Mouse (Mus musculus) stomach, postnatal 0 days (tissue): ENCODE results near the gene Slc1a2. TPM values are rescaled to one million over a fixed set of nuclear protein-coding genes. Genes with fewer than 3 reads are reported as not detected.

ENCODE experiments used
- ATAC-seq: fragments of 200-750 bp; cut with Nextera tagmentation; 2 replicates; pipeline ENCODE4 v1.8.0; 2017; ENCODE audit not compliant: low FRiP score, low TSS enrichment
- DNase-seq: peaks from one replicate; pipeline ENCODE4 v3.0.0-alpha.2; 2016; ENCODE audit warnings: low spot score
- H3K27ac ChIP-seq: fragments of 300-500 bp; sonication (generic); replicated peaks from 2 replicates; pipeline ENCODE4 v1.5.1; 2014; ENCODE audit warnings: mild to moderate bottlenecking, control low read depth
- H3K27me3 ChIP-seq: fragments of 300-500 bp; sonication (generic); 2 replicates; pipeline ENCODE4 v1.6.1; 2014; ENCODE audit warnings: low read length; ENCODE audit not compliant: control insufficient read depth, insufficient read depth
- H3K36me3 ChIP-seq: fragments of 300-500 bp; sonication (generic); 2 replicates; pipeline ENCODE4 v1.6.1; 2014; ENCODE audit warnings: low read length, mixed read lengths; ENCODE audit not compliant: control insufficient read depth, insufficient read depth
- H3K4me1 ChIP-seq: fragments of 300-500 bp; sonication (generic); replicated peaks from 2 replicates; pipeline ENCODE4 v1.6.1; 2014; ENCODE audit warnings: antibody characterized with exemption; ENCODE audit not compliant: control insufficient read depth, insufficient read depth
- H3K4me2 ChIP-seq: fragments of 300-500 bp; sonication (generic); replicated peaks from 2 replicates; pipeline ENCODE4 v1.6.1; 2014; ENCODE audit warnings: low read depth, mild to moderate bottlenecking, control low read depth, moderate library complexity
- H3K4me3 ChIP-seq: fragments of 300-500 bp; sonication (generic); 2 replicates; pipeline ENCODE4 v1.5.1; 2014; ENCODE audit warnings: low read depth, low read length, control low read depth
- H3K9ac ChIP-seq: fragments of 300-500 bp; sonication (generic); 2 replicates; pipeline ENCODE4 v1.6.1; 2014; ENCODE audit warnings: mild to moderate bottlenecking, low read length, control low read depth, mixed read lengths
- H3K9me3 ChIP-seq: fragments of 300-500 bp; sonication (generic); 2 replicates; pipeline ENCODE4 v1.6.1; 2016; ENCODE audit warnings: low read length; ENCODE audit not compliant: control insufficient read depth
- CTCF ChIP-seq: IDR thresholded peaks from 2 replicates; pipeline ENCODE4 v1.5.1; 2016; ENCODE audit warnings: antibody characterized with exemption, low read depth, mild to moderate bottlenecking, moderate library complexity
- EP300 ChIP-seq: optimal IDR thresholded peaks from 2 replicates; pipeline ENCODE3; 2016; ENCODE audit warnings: antibody characterized with exemption
- WGBS: fragments of 180-500 bp; shearing (Covaris S2); extraction: QIAGEN DNeasy Blood & Tissue Kit; methylation state at CpG from one replicate; pipeline ENCODE4 v1.1.7; 2014; 5-methylcytosine and 5-hydroxymethylcytosine counted together
- polyA plus RNA-seq: library from polyadenylated mRNA; unstranded; fragments of >200 nt; fragmentation: Nextera tagmentation; extraction: Ambion mirVana; gene quantifications from 2 replicates; pipeline ENCODE4 v1.2.1, GENCODE M21; 2015

Gene Slc1a2
- polyA plus RNA-seq, 1 experiment from 2014 or later, result 1.8 TPM

DNA sequence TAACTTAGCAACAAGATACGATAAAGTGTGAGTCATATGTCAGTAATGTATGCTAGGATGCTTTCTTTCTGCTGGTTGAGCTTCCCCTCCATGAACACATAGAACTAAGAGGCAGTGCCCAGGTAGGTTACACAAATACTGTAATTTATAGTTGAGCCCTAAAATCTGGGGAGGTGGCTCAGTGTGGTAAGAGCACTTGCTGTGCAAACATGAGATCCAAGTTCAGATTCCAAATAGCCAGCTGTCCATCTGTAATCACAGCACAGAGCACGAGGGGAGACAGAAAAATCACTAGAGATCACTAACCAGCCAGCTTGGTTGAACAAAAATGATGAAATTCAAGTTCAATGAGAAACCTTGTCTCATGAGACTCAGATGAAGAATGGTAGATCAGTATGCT is 63.4 kb downstream of the Slc1a2 start:
- Histone ChIP-seq H3K27me3 (no peaks in the 10 kb centered on the region), H3K4me1 (no peaks in the 10 kb centered on the region), H3K36me3 (no peaks in the 10 kb centered on the region), H3K4me2 (no peak overlapping the region), H3K4me3 (no peak overlapping the region), H3K9ac (no peak overlapping the region), H3K9me3 (no peaks in the 10 kb centered on the region), H3K27ac (no peak overlapping the region)
- WGBS, result 53% methylated on average over 2 of the region's 2 CpGs
- DNase-seq (no peak), ATAC-seq (no peak)
- TF ChIP-seq EP300, result no peak
- no peak for TF ChIP-seq CTCF

DNA sequence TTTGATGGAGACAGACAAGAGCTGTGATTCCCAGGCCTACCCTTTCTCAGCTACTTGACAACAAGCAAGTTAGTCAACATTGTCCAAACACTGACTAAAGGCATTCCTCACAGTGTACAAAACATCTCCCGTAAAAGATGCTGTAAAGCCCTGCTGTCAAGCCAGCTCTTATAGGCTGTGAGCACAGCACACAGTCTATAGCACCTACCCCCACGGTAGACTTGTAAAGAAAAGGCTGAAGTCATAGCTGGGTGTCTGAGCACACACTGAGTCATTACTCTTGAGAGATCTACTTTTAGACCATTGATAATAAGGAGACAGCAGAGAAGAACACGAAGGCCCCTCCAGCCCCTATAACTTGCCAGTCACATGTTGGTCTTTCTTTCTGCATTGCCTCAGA is 66.6 kb downstream of the Slc1a2 start:
- Histone ChIP-seq H3K9ac (no peak overlapping the region), H3K4me3 (no peak overlapping the region), H3K4me1 (no peaks in the 10 kb centered on the region), H3K9me3 (no peaks in the 10 kb centered on the region), H3K27me3 (no peaks in the 10 kb centered on the region), H3K36me3 (no peaks in the 10 kb centered on the region), H3K4me2 (no peak overlapping the region), H3K27ac (no peak overlapping the region)
- DNase-seq, result no peak
- no peak for ATAC-seq
- WGBS, result 74% methylated on average over 3 of the region's 3 CpGs
- no peak for TF ChIP-seq CTCF
- TF ChIP-seq EP300, result no peak

DNA sequence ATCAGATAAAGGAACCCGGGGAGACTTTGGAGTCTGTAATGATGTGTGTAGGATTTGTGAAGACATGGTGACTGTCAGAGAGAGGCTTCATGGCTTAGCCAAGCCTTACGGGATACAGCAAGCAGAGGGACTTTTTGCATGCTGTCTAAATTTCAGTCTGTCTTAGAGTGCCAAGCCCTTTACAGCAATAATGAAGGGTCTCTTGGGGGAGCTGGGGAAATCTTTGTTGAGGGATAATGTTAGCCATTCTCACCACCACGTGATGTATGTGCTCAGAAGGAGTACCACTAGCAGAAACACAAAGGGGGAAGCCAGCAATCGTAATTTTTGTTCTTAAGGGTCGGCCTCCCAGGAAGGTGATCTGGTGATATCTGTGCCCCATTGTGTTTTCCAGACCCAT is 71.9 kb downstream of the Slc1a2 start:
- no peak overlapping the region for H3K4me3 ChIP-seq
- 83% methylated on average over 5 of the region's 5 CpGs for WGBS
- no peak overlapping the region for H3K27ac ChIP-seq
- H3K36me3 ChIP-seq, result no peaks in the 10 kb centered on the region
- H3K9ac ChIP-seq, result no peak overlapping the region
- no peaks in the 10 kb centered on the region for H3K4me1 ChIP-seq
- no peak overlapping the region for H3K4me2 ChIP-seq
- DNase-seq, result no peak
- H3K9me3 ChIP-seq, result no peaks in the 10 kb centered on the region
- H3K27me3 ChIP-seq, result no peaks in the 10 kb centered on the region
- ATAC-seq, result no peak
- no peak for TF ChIP-seq EP300
- TF ChIP-seq CTCF, result no peak

DNA sequence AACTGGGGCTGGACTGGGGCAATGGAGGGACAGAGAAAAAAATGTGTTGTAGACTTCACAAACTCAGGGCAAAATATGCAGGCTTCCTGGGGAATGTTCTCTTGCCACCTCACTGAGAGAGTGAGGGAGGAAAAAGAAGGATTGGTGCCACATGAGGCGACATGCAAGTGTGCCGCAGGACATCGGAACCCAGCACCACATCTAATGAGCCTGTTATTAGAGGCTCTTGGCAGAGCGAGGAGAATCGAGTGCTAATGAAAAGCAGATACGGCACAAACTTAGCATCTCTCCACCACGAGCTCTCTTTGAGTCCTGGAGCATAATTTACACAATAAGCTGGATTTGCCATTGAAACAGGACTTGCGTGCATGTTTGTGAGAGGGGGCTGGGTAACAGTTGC is 72.3 kb downstream of the Slc1a2 start:
- no peaks in the 10 kb centered on the region for H3K36me3 ChIP-seq
- no peaks in the 10 kb centered on the region for H3K9me3 ChIP-seq
- ATAC-seq, result no peak
- no peak overlapping the region for H3K27ac ChIP-seq
- no peak for TF ChIP-seq EP300
- TF ChIP-seq CTCF, result no peak
- H3K4me2 ChIP-seq, result no peak overlapping the region
- no peaks in the 10 kb centered on the region for H3K4me1 ChIP-seq
- no peak overlapping the region for H3K9ac ChIP-seq
- 83% methylated on average over 8 of the region's 8 CpGs for WGBS
- no peaks in the 10 kb centered on the region for H3K27me3 ChIP-seq
- DNase-seq, result no peak
- no peak overlapping the region for H3K4me3 ChIP-seq

DNA sequence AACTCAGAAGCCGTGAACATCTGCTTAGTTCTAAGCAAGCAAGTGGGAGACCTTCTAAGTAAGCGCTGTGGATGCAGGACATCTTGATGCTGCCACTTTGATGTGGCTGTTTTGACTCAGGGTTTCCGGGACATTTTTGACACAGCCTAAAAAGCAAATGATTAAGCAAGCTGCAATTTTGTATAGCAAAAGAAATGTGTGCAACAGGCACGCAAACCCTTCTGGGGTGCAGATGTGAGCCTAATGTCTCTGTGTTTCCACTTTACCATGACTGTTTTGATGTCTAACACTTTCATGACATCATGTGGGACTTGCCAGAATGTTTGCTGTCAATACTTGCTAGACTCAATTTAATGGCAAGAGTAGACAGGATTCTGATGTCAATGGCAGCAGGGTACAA is 74.7 kb downstream of the Slc1a2 start:
- 80% methylated on average over 4 of the region's 4 CpGs for WGBS
- no peak overlapping the region for H3K4me2 ChIP-seq
- H3K9ac ChIP-seq, result no peak overlapping the region
- ATAC-seq, result no peak
- no peaks in the 10 kb centered on the region for H3K4me1 ChIP-seq
- H3K9me3 ChIP-seq, result no peaks in the 10 kb centered on the region
- H3K27ac ChIP-seq, result no peak overlapping the region
- TF ChIP-seq CTCF (no peak), EP300 (no peak)
- no peaks in the 10 kb centered on the region for H3K27me3 ChIP-seq
- H3K36me3 ChIP-seq, result no peaks in the 10 kb centered on the region
- no peak for DNase-seq
- no peak overlapping the region for H3K4me3 ChIP-seq

DNA sequence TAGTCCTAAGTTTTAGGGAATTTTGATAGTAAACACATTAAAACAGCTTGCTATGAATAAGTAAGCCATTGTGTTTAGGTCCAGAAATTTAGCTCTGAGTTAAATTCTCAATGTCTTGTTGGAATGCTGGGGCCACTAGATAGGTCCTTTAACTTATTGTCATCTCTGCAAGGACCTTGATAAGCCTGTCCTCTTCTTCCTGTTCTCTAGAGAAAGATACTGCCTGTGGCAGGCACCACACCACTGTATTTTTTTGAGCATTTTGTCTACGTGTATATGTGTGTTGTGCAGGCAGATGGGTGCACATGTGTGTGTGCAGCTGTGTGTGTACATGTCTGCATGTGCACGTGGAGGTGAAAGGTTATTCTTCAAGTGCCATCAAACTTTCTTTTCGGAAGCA is 75.6 kb downstream of the Slc1a2 start:
- Histone ChIP-seq H3K4me3 (no peak overlapping the region), H3K9ac (no peak overlapping the region), H3K4me1 (no peaks in the 10 kb centered on the region), H3K27me3 (no peaks in the 10 kb centered on the region), H3K27ac (no peak overlapping the region), H3K9me3 (no peaks in the 10 kb centered on the region), H3K36me3 (no peaks in the 10 kb centered on the region), H3K4me2 (no peak overlapping the region)
- no peak for TF ChIP-seq CTCF
- TF ChIP-seq EP300, result no peak
- 73% methylated on average over 3 of the region's 3 CpGs for WGBS
- DNase-seq (no peak), ATAC-seq (no peak)
